Mouse (Mus musculus): Measurements from ENCODE around the gene Kcnn4. TPM values are rescaled to one million over a fixed set of nuclear protein-coding genes. Genes with fewer than 3 reads are reported as not detected.

The Kcnn4 gene
- polyA plus RNA-seq, 1 experiment from 2014 or later: 1.9 TPM

DNA sequence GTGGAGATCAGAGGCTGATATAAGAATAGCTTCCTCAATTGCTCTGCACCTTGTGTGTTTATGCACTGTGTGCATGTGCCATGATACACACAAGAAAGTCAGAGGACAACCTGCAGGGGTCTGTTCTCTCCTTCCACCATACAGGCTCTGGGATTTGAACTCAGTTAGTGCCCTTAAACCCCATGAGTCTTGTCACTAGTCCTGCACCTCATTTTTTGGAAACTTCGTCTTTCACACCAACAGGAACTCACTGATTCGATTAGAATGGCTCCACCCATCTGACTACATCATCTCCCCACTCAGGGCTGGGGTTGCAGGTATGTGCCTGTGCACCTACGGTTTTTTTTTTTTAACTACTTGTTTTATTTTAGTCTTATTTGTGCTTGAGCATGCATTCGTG lies 1.8 kb upstream of the Kcnn4 start:
- no peak overlapping the region for H3K27ac ChIP-seq
- H3K9ac ChIP-seq: no peak overlapping the region
- no peaks in the 10 kb centered on the region for H3K36me3 ChIP-seq
- no peak overlapping the region for H3K4me2 ChIP-seq
- H3K27me3 ChIP-seq: no peaks in the 10 kb centered on the region
- ATAC-seq (ENCODE audit: insufficient number of reproducible peaks, insufficient read depth, low FRiP score, low TSS enrichment, low read depth): no peak
- WGBS: 57% methylated on average over 4 of the region's 4 CpGs
- H3K4me3 ChIP-seq: no peak overlapping the region
- H3K9me3 ChIP-seq: no peaks in the 10 kb centered on the region
- H3K4me1 ChIP-seq: peaks cover 17% of the 10 kb centered on the region

DNA sequence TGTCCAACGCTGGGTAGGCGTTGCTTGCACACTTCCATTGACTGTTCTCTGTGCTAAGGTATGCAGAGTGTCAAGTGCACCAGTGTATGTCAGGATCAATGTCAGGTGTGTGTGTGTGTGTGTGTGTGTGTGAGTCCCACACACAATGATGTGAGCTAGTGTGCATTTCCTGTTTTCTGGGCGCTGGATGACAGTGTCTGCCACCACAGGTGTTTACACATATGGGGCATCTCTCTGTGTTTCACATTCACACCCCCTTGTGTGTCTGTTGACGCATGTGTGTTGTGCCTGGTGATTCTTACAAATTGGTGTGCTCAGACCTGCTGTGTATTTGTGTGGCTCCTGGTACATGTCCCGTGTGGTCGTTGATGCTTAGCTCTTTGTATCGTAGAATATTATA lies 1.1 kb upstream of the Kcnn4 start:
- Histone ChIP-seq H3K4me1 (peaks cover 22% of the 10 kb centered on the region), H3K9me3 (no peaks in the 10 kb centered on the region), H3K27me3 (no peaks in the 10 kb centered on the region), H3K4me3 (no peak overlapping the region), H3K9ac (no peak overlapping the region), H3K36me3 (no peaks in the 10 kb centered on the region), H3K4me2 (no peak overlapping the region), H3K27ac (no peak overlapping the region)
- ATAC-seq (ENCODE audit: insufficient number of reproducible peaks, insufficient read depth, low FRiP score, low TSS enrichment, low read depth): no peak
- 82% methylated on average over 7 of the region's 7 CpGs for WGBS

DNA sequence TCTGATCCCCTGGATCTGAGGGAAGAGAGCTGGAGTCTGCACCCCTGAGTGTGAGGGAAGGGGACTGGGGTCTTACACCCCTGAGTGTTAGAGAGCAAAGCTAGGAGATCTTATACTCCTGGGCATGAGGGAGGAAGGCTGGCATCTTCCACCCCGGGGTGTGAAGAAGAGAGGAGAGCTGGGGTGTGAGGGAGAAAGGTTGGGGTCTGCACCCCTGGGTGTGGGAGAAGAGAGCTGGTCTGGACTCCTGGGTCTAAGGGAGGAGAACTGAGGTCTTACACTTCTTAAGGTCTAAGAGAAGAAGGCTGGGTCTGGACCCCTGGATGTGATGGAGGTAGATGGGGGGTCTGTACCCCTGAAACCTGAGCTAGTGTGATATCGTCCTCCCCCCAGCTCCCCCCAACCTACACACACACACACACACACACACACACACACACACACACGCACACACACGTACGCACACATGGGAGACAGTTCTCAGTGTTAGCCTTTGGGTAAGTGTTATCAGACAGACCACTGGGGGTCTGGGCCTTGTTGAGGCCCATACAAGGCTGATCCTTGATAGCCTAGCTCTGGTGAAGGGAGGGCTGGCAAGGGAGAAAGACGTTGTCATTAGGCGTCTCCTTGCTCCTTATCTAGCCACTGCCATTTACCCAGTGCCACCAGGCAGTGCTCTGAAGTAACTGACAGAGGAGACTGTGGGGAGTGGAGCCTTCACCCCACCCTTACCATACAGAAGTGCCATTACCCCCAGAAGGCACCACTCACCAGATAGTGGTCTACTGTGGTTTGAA lies 1.1 kb downstream of the Kcnn4 start:
- 92% methylated on average over 6 of the region's 7 CpGs for WGBS
- H3K4me1 ChIP-seq: peaks cover 20% of the 10 kb centered on the region
- no peaks in the 10 kb centered on the region for H3K27me3 ChIP-seq
- no peaks in the 10 kb centered on the region for H3K36me3 ChIP-seq
- H3K4me2 ChIP-seq: 0 out of 2 replicates have a peak overlapping the region, but pooled peaks have one; percentile 28
- no peaks in the 10 kb centered on the region for H3K9me3 ChIP-seq
- no peak overlapping the region for H3K9ac ChIP-seq
- ATAC-seq (ENCODE audit: insufficient number of reproducible peaks, insufficient read depth, low FRiP score, low TSS enrichment, low read depth): no peak
- H3K4me3 ChIP-seq: no peak overlapping the region
- no peak overlapping the region for H3K27ac ChIP-seq

DNA sequence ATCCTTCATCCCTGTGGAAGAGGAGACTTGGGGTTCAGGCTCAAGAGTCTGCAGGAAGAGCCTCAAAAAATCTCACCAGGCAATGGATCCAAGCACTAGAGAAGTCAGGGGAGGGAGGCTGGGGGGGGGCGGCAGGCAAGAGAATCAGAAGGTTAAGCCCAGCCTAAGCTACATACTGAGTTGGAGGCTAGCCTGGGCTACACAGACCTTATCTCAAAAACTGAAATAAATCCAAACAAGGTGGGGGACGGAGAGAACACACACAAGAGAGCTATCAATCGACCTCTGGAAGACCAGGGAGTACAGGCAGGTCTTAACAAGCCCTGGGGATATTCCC lies 1.7 kb downstream of the Kcnn4 start:
- no peak overlapping the region for H3K4me2 ChIP-seq
- H3K27ac ChIP-seq: no peak overlapping the region
- H3K9ac ChIP-seq: no peak overlapping the region
- no peak for ATAC-seq (ENCODE audit: insufficient number of reproducible peaks, insufficient read depth, low FRiP score, low TSS enrichment, low read depth)
- peaks cover 4% of the 10 kb centered on the region for H3K27me3 ChIP-seq
- H3K36me3 ChIP-seq: no peaks in the 10 kb centered on the region
- peaks cover 22% of the 10 kb centered on the region for H3K4me1 ChIP-seq
- no peak overlapping the region for H3K4me3 ChIP-seq
- 62% methylated on average over 3 of the region's 3 CpGs for WGBS
- H3K9me3 ChIP-seq: no peaks in the 10 kb centered on the region

DNA sequence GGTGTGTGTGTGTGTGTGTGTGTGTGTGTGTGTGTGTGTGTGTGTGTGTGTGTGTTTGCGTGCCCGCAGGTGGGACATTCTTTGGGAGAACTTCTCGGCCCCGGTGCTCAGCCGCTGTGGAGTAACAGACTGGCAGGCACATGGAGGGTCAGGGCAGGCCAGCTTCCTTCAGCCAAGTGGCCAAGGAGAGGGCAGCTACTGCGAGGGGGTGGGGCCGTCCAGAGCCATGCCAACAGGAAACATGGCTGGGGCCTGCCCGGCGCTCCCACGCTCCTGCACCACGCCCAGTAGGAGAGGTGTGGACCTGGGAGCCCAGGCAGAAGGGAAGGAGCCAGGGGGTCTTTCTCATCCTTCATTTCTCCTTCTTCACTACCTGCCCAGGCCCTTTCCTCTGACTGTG lies 2.2 kb downstream of the Kcnn4 start:
- H3K36me3 ChIP-seq: no peaks in the 10 kb centered on the region
- H3K9ac ChIP-seq: no peak overlapping the region
- no peak for ATAC-seq (ENCODE audit: insufficient number of reproducible peaks, insufficient read depth, low FRiP score, low TSS enrichment, low read depth)
- H3K27me3 ChIP-seq: peaks cover 9% of the 10 kb centered on the region
- H3K4me1 ChIP-seq: peaks cover 27% of the 10 kb centered on the region
- no peaks in the 10 kb centered on the region for H3K9me3 ChIP-seq
- H3K27ac ChIP-seq: no peak overlapping the region
- no peak overlapping the region for H3K4me2 ChIP-seq
- H3K4me3 ChIP-seq: no peak overlapping the region
- WGBS: 76% methylated on average over 10 of the region's 11 CpGs

DNA sequence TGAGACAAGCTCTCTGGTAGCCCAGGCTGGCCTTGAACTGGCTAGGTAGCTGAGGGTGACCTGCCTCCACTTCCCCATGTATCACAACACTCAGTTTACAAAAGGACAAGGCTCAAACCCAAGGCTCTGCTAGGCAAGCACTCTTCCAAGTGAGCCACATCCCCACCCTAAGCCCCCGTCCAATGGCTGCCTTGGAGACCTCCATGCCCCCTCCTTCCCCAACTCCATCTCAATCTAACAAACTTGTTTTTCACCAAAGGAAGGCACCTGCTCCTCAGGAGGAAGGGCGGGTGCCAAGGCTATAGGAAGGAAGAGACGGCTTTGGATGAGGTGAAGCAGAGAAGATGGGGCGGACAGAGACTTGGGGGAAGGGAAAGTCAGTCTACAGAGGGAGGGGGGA lies 2.7 kb downstream of the Kcnn4 start:
- Histone ChIP-seq H3K4me3 (no peak overlapping the region), H3K27ac (no peak overlapping the region), H3K4me2 (no peak overlapping the region), H3K36me3 (no peaks in the 10 kb centered on the region), H3K9ac (no peak overlapping the region), H3K4me1 (peaks cover 31% of the 10 kb centered on the region), H3K27me3 (peaks cover 12% of the 10 kb centered on the region), H3K9me3 (no peaks in the 10 kb centered on the region)
- 57% methylated on average over 4 of the region's 4 CpGs for WGBS
- ATAC-seq (ENCODE audit: insufficient number of reproducible peaks, insufficient read depth, low FRiP score, low TSS enrichment, low read depth): no peak

DNA sequence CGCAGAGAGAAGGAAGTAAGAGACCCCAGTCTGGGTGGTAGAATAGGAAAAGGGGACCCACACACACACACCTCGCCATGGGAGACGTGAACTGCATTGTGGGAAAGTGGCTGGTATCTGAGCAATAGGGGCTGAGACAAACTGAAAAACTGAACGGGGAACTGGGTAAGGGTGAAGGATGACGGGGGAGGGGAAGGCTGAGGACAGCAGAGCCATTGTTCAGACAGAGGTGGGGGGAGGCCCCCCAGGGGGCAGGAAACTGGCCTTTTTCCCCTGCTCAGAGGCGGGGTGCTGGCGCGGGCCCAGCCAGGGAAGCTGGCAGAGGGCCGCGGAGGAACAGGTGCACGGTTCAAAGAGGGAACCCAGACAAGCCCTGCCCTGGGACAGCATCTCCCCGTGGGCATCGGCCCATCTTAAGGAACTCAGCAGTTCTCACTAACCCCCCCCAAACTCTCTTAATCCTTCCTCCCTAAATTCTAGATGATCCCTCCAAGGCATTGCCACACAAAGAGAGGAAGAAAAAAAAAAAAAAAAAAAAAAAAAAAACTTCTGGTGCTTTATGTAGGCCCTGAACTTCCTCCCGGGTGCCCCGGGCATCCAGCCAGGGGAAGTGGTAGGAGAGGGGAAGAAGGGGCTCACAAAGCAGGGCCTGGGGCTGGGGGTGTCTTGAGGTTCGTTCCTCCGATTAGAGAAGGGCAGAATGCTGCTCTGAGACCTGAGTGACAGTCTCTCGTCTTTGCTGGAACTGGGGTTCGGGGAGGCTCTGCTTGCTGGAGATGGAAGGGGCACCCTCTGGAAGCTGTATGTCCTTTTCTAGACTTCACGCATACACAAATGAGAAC lies 3.7 kb downstream of the Kcnn4 start:
- Histone ChIP-seq H3K9me3 (no peaks in the 10 kb centered on the region), H3K9ac (no peak overlapping the region), H3K36me3 (no peaks in the 10 kb centered on the region), H3K4me3 (no peak overlapping the region), H3K4me2 (0 out of 2 replicates have a peak overlapping the region, but pooled peaks have one; percentile 20), H3K4me1 (peaks cover 40% of the 10 kb centered on the region), H3K27ac (no peak overlapping the region; the same call in 1 of the 2 replicates), H3K27me3 (peaks cover 16% of the 10 kb centered on the region)
- WGBS: 27% methylated on average over 18 of the region's 20 CpGs
- ATAC-seq (ENCODE audit: insufficient number of reproducible peaks, insufficient read depth, low FRiP score, low TSS enrichment, low read depth): no peak

DNA sequence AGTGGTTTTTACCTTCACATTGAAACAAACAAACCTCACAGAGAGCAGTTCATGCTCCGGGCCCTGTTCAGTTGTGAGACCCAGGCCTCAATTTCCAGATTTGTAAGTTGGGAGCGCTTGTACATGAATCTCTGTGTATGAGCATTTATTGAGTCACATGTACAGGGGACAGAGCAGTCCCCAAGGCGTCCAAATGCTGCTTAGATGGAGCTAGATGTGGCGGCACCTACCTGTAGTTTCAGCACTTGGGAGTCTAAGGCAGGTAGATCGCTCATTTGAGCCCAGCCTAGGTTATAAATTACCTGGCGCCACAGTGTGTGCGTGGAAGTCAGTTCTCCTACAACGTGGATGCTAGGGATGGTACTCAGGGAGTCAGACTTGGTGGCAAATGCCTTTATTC lies 6.4 kb downstream of the Kcnn4 start:
- Histone ChIP-seq H3K27me3 (peaks cover 16% of the 10 kb centered on the region), H3K9ac (no peak overlapping the region), H3K27ac (no peak overlapping the region), H3K4me2 (no peak overlapping the region), H3K36me3 (no peaks in the 10 kb centered on the region), H3K4me1 (peaks cover 45% of the 10 kb centered on the region), H3K4me3 (no peak overlapping the region), H3K9me3 (no peaks in the 10 kb centered on the region)
- 90% methylated on average over 8 of the region's 8 CpGs for WGBS
- no peak for ATAC-seq (ENCODE audit: insufficient number of reproducible peaks, insufficient read depth, low FRiP score, low TSS enrichment, low read depth)

DNA sequence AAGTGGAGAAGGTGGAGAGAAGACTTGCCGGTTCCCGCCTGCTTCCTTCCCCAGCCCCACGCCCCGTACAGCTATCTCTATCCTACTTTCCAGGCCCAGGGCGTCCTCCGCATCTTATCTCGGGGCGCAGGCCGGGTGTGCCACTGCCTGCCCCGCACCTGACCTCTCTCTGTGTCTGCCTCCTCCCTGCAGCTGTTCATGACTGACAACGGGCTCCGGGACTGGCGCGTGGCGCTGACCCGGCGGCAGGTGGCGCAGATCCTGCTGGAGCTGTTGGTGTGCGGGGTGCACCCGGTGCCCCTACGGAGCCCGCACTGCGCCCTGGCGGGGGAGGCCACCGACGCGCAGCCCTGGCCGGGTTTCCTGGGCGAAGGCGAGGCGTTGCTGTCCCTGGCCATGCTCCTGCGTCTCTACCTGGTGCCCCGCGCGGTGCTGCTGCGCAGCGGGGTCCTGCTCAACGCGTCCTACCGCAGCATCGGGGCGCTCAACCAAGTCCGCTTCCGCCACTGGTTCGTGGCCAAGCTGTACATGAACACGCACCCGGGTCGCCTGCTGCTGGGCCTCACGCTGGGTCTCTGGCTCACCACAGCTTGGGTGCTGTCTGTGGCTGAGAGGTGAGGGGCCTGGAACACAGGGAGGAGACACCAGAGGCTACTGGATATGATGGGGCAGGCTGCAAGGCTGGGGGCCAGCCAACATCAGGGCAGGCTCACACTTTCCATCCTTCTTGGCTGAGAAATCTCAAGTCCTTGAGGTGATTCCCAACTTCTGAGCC lies 7.2 kb downstream of the Kcnn4 start:
- H3K9ac ChIP-seq: peak overlapping the region; percentile 61
- H3K4me1 ChIP-seq: peaks cover 45% of the 10 kb centered on the region

DNA sequence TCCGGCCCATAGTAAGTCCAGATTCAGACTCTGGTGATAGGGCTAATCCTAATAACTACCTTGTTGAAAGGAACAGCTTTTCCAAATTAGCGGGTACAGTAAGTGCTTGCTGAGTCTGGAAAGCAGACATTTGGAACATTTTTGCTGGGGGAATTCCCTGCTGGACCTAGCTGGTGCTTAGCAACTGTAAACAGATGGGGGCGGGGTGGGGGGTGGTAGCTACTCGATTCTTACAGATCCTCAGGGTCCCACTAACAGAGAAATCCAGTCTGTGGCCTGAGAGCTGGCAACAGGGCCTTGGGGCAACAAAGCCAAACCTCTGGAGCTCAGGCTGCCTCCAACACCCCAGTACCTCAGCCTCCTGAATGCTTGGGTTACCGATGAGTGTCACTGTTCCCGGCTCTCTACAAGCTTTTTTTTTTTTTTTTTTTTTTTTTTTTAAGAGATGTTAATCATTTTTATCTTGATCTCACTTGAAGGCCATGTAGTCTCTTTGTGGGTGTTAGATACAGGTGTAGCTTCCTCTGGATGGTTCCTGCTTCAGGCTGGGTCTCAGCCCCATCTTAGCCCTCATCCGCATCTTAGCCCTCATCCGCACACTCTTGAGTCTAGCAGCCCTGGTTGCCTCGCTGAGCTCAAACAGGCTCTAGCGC lies 8.1 kb downstream of the Kcnn4 start:
- H3K27me3 ChIP-seq: peaks cover 16% of the 10 kb centered on the region
- H3K27ac ChIP-seq: no peak overlapping the region
- H3K4me2 ChIP-seq: peak overlapping the region; percentile 60; the same call in 1 of the 2 replicates
- no peaks in the 10 kb centered on the region for H3K36me3 ChIP-seq
- H3K9ac ChIP-seq: no peak overlapping the region
- H3K4me3 ChIP-seq: no peak overlapping the region
- 43% methylated on average over 10 of the region's 10 CpGs for WGBS
- peaks cover 41% of the 10 kb centered on the region for H3K4me1 ChIP-seq
- ATAC-seq (ENCODE audit: insufficient number of reproducible peaks, insufficient read depth, low FRiP score, low TSS enrichment, low read depth): no peak
- H3K9me3 ChIP-seq: no peaks in the 10 kb centered on the region

More for the DNA sequence above, 7.2 kb downstream of the Kcnn4 start:
- H3K27ac ChIP-seq: peak overlapping the region; percentile 28; the same call in 1 of the 2 replicates
- peak overlapping the region; percentile 29 for H3K4me3 ChIP-seq
- no peaks in the 10 kb centered on the region for H3K9me3 ChIP-seq
- H3K27me3 ChIP-seq: peaks cover 16% of the 10 kb centered on the region
- H3K36me3 ChIP-seq: no peaks in the 10 kb centered on the region
- WGBS: 6% methylated on average over 49 of the region's 49 CpGs
- H3K4me2 ChIP-seq: peak overlapping the region; percentile 60
- peak; percentile 48; the same call in 1 of the 2 replicates for ATAC-seq (ENCODE audit: insufficient number of reproducible peaks, insufficient read depth, low FRiP score, low TSS enrichment, low read depth)

DNA sequence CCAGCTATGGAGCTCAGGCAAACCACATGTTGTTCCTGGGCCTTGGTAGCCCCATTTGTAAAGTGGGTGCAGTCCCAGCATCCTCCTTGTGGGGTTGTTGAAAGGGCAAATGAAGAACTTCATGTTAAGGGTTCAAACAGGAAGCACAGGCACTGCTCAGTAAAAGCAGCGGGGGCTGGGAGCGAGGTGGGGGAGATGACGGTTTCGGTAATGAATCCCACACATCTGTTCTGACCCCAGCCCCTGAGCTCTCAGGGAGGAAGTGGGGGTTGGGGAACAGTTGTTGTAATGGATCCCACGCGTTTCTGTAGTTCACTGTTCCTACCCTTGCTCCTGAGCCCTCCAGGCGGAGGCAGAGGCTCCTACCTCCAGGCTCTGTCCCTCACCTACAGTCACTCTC lies 9.9 kb downstream of the Kcnn4 start:
- no peaks in the 10 kb centered on the region for H3K9me3 ChIP-seq
- no peak overlapping the region for H3K4me3 ChIP-seq
- H3K27ac ChIP-seq: no peak overlapping the region
- WGBS: 13% methylated on average over 7 of the region's 7 CpGs
- no peaks in the 10 kb centered on the region for H3K36me3 ChIP-seq
- ATAC-seq (ENCODE audit: insufficient number of reproducible peaks, insufficient read depth, low FRiP score, low TSS enrichment, low read depth): no peak
- H3K4me2 ChIP-seq: no peak overlapping the region
- H3K27me3 ChIP-seq: peaks cover 21% of the 10 kb centered on the region
- H3K9ac ChIP-seq: peak overlapping the region; percentile 6; the same call in 1 of the 2 replicates
- peaks cover 35% of the 10 kb centered on the region for H3K4me1 ChIP-seq

Measured in embryonic facial prominence, embryonic 13.5 days (tissue).